Mouse (Mus musculus): ENCODE data around the gene Samd1. TPM values are rescaled to one million over a fixed set of nuclear protein-coding genes. Genes with fewer than 3 reads are reported as not detected.
"Not testable (repeated sequence)": the region's sequence is repeated elsewhere in the genome, so short reads cannot be mapped to it uniquely, and the experiment has no call there.

The Samd1 gene
- total RNA-seq, 2 experiments from 2014 or later, result 42.1 to 43.1 TPM

DNA sequence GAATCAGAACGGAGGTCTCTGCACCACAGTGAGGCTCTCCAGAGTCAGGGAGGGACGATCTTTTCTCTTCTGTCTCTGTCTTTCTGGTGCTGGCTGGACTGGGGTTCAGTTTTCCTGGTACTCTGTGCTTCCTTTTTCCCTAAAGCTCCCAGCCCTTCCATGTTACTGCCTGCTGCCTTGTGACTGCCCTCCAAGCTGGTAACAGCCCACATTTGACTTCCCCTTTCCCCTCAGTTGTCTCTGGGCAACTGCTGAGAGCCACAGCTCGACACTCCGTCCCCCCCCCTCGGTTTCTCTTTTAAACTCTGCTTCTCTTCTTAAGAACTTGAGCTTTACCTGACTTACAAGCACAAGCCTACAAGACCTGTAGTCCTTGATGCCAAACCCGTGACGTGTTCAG lies 8.2 kb upstream of the Samd1 start:
- DNase-seq, result no peak

DNA sequence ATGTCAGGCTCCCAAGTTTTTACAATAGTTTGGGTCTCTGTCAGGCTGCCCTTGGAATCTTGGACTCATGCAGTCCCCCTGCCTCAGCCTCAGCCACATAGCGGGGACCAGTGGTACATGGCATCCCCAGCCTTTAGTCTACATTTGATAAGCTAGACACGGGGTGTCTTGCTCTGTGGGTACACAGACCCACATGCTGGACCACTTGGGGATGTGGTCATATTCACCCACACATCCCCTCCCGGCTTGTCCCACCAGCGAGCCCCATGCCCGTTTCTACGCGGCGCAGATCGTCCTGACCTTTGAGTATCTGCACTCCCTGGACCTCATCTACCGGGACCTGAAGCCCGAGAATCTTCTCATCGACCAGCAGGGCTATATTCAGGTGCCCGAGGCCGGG lies 7.3 kb upstream of the Samd1 start:
- DNase-seq, result no peak

DNA sequence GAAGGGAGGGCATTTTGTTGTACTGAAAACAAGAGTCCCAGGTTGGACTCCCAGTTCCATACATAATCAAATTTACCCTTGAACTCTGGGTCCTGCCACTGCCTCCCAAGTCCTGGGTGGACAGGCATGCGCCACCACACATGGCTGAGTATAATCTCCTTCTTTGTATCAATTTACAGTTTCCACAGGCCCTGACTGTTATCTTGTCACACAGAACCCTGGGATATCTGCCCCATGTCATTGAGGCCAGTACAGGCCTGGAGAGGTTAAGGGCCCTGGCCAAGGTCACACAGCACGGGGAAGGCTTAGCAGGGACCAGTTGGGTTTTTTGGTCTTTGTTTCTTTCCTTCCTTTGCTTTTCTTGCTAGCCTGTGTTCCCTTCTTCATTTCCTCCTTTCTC lies 5.0 kb upstream of the Samd1 start:
- DNase-seq, result no peak

DNA sequence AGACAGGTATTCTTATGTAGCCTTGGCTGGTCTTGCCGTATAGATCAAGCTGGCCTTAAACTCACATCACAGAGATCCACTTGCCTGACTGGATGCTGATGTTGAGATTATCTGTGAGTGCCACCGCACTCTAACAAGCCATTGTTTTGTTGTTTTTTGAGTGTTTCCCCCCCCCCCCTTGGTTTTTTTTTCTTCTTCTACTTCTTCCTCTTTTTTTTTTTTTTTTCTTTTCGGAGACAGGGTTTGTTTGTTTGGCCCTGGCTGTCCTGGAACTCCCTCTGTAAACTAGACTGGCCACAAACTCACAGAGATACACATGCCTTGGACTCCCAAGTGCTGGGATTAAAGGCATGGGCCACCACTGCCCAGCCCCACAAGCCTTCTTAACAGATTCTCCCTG lies 3.4 kb upstream of the Samd1 start:
- no peak for DNase-seq

DNA sequence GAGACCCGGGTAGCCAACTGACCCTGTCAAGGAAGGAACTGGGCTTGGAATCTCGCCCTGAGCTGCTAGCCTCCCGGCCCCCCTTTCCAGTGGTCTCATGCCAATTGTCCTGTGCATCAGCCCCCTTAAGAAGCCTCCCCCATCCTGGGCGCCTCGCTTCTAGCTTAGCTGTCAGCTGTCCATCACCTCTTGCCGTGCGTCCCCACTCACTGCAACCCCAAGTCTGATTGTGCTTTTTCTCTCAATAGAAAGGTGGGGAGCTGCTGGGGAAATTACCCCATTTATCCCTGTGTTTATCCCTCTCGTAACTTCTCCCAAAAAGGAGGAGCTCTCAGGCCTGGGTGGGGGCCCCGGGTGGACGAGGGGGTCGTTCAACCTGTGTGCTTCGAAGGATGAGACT lies 1.5 kb upstream of the Samd1 start:
- DNase-seq, result no peak

DNA sequence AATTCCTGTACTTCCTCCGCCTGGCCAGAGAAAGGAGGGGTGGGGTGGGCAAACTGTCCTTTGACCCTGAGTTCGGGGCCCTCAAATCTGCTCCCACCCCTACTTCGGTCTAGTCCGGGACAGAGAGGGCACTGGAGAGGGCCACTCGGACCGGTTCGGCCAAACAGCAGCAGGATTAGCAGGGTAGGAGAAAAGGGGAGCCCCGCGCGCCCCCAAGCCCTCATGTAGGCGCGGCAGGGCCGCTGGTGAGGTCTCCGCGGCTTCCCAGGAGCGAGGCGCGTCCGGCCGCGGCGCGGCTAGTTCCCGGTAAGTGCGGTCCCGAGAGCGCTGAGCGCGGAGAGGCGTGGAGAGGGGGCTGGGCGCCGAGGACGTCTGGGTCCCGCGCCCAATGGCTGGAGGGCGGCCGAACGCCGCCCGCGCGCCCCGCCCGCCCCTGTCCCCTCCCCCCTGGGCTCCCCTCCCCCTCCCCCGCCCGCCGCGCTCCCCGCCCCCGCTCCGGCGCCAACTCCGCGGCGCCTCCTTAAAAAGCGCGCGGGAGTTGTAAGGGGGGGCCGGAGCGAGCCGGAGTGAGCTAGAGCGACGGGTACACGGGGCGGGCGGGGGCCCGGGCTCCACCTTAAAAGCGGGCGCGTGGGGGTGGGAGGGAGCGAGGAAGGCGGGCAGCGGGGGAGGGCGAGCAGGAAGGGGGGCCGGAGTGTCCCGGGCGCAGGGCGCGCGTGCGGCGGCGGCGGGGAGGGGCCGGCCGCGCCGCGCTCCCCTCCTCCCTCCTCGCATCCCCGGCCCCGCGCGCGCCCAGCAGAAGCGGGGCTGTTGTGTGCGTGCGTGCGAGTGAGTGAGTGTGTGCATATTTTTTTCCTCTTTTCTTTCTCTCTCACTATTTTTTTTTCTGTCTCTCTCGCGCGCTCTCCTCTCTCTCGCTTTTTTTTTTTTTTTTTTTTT lies 636 bp upstream of the Samd1 start:
- peak; percentile 72 to 75 for DNase-seq

DNA sequence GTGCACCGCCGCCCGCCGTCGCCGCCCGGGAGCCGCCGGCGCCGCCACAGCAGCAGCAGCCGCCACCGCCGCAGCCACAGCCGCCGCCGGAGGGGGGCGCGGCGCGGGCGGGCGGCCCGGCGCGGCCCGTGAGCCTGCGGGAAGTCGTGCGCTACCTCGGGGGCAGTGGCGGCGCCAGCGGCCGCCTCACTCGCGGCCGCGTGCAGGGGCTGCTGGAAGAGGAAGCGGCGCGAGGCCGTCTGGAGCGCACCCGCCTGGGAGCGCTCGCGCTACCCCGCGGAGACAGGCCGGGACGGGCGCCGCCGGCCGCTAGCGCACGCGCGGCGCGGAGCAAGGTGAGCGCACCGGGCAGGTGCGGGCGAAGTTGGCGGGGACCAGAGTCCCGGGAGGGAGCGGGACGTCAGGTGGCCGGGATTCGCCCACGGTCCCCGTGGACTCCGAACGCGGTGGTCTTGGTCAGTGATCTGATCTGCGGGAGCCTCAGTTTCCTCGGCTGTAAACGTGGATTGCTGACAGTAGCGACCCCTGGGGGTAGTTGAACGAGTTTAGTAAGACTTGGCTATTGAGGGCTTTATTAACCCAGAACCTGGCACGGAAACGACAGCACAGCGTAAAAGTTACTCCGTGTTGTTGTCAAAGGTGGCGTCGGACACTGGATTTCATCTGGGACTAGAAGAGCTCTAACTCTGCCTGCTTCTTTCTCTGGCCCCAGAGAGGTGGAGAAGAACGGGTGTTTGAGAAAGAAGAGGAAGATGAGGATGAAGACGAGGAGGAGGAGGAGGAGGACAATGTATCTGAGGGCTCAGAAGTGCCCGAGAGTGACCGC lies 972 bp downstream of the Samd1 start:
- DNase-seq, result peak; percentile 47 to 58

DNA sequence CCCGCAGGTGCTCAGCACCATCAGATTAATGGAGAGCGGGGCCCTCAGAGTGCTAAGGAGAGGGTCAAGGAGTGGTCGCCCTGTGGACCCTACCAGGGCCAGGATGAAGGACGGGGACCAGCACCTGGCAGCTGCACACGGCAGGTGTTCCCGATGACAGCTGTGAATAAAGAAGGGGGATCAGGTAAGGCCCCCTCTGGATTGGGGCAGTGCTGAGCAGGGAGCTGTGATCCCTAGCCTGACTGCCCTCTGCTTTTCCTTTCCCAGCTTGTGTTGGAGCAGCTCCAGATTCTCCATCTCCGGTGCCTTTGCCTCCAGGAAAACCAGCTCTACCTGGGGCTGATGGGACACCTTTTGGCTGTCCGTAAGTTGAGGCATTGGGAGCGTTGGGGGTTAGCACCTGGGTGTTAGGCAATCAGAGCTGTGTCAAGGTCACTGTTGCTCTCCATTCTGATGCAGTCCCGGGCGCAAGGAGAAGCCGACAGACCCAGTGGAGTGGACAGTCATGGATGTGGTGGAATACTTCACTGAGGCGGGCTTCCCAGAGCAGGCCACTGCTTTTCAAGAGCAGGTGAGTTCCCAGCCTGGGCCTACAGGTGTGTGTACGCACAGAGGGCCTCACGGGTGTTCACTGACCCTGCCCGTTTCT lies 1.7 kb downstream of the Samd1 start:
- DNase-seq, result no peak

DNA sequence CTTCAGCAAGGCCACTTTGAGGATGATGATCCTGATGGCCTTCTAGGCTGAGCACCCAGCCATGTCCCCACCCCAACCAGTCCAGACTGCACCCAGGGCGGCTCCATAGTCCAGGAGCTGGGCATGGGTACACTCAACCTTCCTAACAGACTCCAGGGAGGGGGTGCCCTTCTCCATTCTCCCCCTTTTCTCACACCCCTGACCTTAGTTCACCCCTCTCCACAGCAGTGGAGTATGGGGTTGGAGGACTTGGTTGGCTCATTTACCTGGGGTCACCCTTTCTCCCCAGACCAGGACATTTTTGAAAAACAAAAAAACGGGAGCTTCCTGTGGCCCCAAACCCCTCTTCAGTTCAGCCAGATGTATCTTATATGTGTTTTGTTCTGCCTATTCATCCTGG lies 2.4 kb downstream of the Samd1 start:
- no peak for DNase-seq

DNA sequence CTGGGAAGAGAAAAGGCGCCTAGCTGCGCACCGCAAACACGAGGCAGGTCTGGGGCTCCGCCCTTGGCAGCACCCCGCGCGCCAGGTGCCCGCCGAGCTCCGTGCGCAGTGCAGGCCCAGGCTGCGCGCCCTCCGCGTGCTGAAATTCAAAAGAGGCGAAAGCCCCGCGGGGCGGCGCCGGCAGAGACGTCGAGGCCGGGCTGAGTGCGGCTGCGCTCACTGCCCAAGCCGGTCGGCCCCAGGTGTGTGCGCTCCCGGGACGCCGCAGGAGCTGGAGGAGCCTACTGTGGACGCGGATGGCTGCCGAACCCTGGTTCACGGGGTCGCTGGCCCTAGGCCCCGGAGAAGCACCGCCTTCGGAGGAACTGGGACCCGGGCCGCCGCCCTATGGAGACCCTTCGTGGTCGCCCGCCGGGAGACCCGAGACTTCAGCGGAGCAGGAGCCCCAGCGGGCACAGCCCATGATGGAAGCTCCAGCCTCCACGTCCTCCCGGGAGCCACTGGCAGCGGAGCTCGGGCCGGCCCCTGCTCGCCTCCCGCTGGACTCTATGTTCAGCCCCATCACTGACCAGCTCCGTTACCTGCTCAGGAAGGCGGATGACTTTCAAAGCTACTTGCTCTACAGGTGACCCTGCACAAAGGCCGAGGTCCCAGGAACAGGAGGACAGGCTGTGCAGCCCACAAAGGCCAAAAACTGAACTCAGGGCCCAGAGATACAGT lies 4.0 kb downstream of the Samd1 start, which contains the start of gene 1700067K01Rik:
Gene 1700067K01Rik (plus strand): TSS at position 222 of the 720 bp plus-strand sequence.
- DNase-seq, result no peak

DNA sequence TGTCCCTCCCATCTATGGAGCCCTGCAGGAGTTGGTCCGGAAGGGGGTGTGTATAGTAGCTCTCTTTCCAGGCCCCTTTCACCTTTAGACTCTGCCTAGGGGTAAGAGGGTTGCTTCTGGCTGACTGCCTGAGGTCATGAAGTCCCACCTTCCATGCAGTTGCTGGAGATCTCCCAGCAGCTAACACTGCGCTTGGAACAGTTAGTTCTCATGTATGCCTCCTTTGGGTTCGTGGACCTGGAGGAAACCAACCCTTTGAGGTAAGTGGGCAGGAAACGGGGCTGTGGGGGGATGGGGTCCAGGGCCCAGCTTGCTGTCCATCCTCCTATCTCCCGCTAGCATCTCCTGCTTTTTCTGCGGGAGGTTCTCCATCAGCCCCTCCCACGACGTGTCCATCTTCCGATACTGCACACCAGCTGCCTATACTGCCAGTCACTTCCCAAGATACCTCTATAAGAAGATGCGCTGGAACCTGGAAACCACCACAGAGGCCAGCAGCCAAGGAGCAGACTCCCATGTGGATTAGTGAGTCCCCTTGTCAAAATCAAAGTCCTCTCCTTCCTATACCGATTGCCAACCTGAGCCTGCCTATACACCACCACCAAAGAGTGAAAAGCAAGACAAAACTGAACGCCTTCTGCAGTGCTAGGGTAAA lies 5.6 kb downstream of the Samd1 start:
- no peak for DNase-seq

DNA sequence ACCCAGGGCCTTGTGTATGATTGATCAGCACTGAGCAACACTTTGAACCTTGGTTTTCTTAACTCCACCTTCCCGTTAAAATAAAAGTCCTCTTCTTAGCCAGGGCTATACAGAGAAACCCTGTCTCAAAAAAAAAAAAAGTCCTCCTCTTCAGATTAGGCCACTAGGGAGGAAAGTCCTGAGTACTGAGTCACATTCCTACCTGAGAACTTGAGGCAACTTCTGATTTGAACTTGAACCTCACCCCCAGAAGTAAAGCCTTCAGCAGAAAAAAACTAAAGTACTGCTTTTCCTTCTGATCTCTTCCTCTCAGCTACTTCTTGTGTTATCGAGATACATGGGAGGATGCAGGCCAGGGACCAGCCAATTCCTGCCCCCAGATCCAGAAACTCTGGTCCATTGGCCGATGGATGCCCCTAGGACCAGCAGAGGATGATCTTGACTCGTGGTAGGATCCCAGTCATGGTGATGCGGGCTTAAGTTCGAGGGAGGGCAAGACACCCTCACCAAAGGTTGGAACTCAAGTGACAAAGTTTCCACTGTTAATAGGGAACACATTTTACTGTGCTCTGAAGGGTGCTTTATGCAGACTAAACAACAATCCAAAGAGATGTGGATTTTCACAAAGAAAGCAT lies 6.3 kb downstream of the Samd1 start:
- DNase-seq, result no peak

DNA sequence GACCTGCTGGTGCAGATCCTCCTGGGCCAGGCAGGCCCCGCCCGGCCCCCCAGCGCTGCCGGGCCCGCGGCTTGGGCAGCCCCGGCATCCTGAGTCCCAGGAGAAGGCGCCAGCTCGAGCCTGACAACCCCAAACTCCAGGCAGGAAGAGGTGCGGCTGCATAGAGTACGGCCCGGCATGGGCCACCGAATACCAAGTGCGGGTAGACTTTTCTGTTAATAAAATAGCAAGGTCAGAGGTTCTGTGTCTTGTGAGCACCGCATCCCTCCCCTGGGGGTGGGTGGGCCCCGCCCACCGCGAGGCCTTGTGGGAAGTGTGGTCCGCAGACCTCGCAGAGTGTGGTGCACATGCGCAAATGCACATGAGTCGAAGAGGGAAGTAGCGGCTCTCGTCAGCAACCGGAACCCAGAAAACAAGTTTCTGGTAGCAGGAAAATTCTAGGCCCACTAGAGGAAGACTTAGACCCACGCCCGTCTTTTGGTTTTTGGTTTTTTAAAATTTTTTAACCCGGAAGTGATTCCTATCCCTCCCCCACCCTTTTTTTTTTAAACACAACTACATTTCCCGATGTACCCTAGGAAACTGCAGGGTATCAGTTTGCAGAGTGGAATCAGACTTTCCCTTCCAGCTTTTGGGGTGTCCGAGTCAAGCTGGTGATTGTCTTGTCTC lies 7.2 kb downstream of the Samd1 start:
- DNase-seq, result peak; percentile 92

DNA sequence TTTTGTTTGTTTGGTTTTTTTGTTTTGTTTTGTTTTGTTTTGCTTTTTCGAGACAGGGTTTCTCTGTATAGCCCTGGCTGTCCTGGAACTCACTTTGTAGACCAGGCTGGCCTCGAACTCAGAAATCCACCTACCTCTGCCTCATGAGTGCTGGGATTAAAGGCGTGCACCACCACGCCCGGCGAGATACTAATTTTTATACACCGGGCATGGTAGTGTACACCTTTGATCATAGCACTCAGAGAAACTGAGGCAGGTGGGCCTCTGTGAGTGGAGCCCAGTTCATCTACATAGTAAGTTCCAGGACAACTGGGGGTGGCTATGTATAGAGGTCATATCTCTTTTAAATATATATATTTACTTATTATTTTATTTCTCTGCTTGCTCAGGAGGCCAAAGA lies 8.0 kb downstream of the Samd1 start:
- not testable (repeated sequence) for DNase-seq

DNA sequence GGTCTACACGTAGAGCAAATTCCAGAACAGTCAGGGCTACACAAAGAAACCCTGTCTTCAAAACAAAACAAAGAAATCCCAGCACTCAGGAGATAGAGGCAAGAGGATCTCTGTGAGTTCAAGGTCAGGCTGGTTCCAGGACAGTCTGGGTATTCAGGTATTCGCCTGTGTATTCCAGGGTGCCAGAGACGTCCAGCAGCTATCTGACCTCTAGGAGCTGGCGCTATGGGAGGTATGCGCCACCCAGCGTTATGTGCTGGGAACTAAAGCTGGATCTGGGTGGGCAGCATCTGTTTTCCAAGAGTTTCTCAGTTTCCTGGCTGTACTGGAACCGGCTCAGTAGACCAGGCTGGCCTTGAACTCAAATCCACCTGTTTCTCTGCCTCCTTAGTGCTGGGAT lies 10.9 kb downstream of the Samd1 start:
- no peak for DNase-seq

DNA sequence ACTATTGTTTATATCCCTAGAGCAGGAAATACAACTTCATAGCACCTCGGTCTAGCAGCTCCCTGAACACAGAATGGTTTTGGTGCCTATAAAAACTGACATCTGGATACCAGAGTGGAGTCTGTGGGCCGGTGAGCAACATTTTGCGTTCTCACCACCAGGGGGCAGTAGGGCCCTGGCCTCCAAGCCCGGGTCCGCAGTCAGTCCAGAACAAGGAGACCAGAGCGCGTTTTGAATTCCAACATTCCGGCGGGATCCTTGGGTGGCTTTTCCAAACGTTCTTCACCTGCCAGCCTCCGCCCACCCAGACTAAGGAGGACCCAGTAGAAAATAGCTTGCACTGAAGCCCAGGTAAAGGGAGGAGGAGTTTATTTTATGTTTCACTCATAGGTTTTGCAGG lies 12.4 kb downstream of the Samd1 start:
- peak; percentile 77 to 82 for DNase-seq

DNA sequence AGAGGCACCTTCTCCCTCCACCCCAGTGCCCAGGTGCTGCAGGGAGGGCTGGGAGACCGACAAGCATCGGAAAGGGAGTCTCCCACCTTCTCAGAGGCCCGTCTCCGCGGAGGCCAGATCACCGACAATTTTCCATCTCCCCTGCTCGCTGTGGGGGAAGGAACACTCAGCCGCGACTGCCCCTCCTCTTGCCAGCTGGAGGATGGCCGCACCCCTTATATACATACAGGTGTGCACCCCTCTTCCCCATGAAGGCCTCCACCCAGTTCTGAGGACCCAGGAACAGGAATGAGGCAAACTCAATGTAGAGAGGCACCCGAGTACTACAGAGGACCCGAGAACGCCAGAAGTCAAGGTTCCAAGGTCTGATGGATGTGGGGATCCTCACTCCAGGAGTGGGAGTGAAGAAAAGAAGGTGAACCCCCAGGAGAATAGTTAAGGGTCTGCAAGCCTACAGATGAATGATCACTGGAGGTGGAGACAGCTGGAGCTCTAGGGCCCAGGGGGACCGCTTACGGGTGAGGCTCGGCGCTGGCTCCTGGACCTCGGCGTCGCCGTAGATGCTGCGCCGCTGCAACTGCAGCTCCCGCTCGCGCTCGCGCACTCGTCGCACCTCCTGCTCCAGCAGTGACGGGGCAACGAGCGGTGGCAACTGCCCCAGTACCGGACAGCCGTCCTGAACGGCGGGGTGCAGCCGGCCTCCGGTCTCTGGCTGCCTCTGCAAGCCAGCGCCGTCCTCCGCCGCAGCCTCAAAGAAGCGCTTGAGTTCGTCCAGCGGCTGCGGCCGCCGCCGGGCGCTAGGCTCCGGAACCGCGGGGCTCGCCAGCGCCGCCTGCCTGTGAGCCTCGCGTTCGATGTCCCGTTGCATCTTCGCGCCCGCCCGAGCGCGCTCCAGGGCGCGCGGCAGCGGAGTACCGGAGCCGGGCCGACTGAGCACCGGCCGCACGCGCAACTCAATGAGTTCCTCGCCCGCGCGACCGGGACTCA lies 13.4 kb downstream of the Samd1 start:
- DNase-seq, result peak; percentile 66 to 68

DNA sequence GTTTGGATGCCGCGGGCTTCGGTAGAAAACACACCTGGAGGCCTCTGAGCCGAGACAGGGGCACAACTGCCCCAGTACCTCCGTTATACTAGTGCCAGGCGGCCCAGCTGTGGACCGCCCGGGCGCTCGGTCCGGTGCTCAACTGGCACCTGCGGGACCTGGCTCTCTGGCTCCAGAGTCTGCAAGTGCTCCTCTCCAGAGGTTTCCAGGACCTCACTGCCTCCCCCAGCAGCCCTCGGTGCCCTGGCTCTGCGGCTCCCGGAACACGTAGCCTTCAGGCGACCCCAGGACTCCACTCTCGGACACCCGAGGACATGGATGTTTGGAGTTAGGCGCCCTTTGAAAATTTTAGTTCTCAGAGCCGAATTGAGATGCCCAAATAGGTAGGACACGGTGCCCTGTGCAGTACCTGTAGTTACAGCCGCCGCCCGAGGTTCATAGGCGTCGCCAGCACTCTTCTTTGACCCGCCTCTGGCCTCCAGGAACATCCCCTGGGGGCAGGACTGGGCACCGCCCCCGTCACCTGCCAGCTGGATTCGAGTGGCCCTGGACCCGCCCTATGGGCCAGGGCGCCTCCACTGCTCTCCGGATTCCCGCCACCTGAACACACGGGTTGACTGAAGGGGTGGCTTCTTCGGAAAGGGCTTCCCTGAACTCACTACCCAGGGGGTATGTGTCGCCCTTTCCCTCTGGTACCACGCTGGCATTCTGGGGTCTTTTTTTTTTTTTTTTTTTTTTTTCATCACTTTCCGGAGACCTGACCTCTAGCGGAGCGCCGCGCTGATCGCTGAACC lies 14.4 kb downstream of the Samd1 start, which contains the start of gene 2210011C24Rik:
Gene 2210011C24Rik (minus strand): TSS at position 467 of the 794 bp plus-strand sequence.
- no peak for DNase-seq
